In the genomic region with DNA sequence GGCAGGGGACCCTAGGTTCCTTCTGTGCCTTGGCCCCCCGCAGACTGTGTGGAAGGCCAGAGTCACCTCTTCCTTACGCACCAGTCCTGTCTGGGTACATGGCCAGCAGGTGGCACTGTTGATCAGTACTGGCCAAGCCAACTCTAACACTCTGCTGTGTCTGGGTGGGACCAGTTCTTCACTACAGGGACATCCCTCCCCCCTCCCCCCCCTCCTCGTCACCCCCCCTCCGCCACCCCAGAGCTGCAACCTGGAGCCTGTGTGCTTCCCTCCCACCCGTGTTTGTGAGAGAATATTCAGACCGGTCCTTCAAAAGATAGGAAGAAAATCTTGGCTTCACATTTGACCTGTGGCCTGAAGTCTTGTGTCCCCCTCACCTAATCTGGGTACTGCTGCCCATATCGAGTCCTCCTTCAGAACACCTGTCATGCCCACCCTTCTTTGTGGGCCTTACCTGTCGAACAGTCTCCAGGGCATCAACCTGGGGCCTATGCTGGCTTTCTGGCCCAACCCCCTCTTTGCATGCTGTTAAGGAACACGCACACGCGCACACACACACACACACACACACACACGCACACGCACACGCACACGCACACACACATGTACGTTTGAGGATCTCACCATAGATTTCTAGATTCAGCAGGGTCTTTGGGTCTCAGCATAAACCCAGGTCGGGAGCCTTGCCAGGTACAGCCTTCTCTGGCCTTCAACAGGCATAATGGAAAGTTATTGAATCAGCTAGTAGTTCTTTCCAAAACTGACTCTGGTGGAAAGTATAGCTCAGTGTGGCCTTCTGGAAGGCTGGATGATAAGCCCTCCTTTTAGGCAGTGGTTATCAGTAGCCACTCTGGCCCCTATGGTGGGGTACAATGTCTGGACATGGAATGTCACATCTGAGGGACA, we compare ENCODE assay signal across 8 mouse cellular contexts. TPM values are rescaled to one million over a fixed set of nuclear protein-coding genes. Genes with fewer than 3 reads are reported as not detected.
A peak's percentile ranks its signal among the peaks of the same experiment; 100 is the strongest.
DNase-seq lines count a peak whose midpoint lies in the region.

No protein-coding gene starts in this region.

- DNase-seq in adipocyte (ENCODE audit: low spot score) = peak; percentile 89
- peak; percentile 95 for DNase-seq in embryo, embryonic 10 days (ENCODE audit: low spot score)
- DNase-seq in gastrocnemius, postnatal 14 days = peak; percentile 88
- DNase-seq in induced T-regulatory cell, adult 2 months (ENCODE audit: low read depth) = peak; percentile 92
- DNase-seq in left cerebral cortex, adult 8-10 months (ENCODE audit: low spot score in 2 of 2) = peak; percentile 61 to 82
- peak; percentile 91 for DNase-seq in right cerebral cortex, adult 2 months (ENCODE audit: low spot score in 2 of 2)
- DNase-seq in urinary bladder, adult 2 months (ENCODE audit: low spot score) = peak; percentile 84

- H3K4me1 ChIP-seq in megakaryocyte, embryonic 14.5 days = peaks cover 16% of the 10 kb centered on the region

- peaks cover 42% of the 10 kb centered on the region for H3K27me3 ChIP-seq in megakaryocyte, embryonic 14.5 days (replicated peaks)

- H3K9me3 ChIP-seq in megakaryocyte, embryonic 14.5 days = no peaks in the 10 kb centered on the region

- intact Hi-C loops in gastrocnemius, postnatal 14 days (cut with DNase I; ENCODE audit: low total_unique reads) = loop anchor here (2.0 kb wide), 2 partner anchors 46 to 92 kb away; no protein-coding TSS in a partner anchor

- peak overlapping the region; percentile 40 for H3K4me3 ChIP-seq in megakaryocyte, embryonic 14.5 days (replicated peaks)

- H3K36me3 ChIP-seq in megakaryocyte, embryonic 14.5 days (replicated peaks; ENCODE audit: low read length) = peaks cover 40% of the 10 kb centered on the region

RNA-seq across cellular contexts. Expression of a gene that starts 9.6 kb away (rescaled TPM):
- total RNA-seq in gastrocnemius, postnatal 14 days (2021) = 10 to 100 TPM in 1 of 2 experiments, 1 to 10 TPM in 1; 8.9 to 11.4 TPM
- total RNA-seq in left cerebral cortex, adult 8-10 months (2022) = 10 to 100 TPM; 16.4 to 22.3 (median 17.2) TPM
- 18.5 and 51.3 TPM in 2 replicates for polyA plus RNA-seq in megakaryocyte, embryonic 14.5 days (2012; ENCODE audit: insufficient read depth, low replicate concordance)
- 31.0 and 36.2 TPM in 2 replicates for polyA plus RNA-seq in urinary bladder, adult 2 months (2012; rRNA removed)

RNA-seq across cellular contexts. Expression of a gene that starts 9.9 kb away (rescaled TPM):
- 1 to 10 TPM; 4.9 to 5.4 TPM for total RNA-seq in gastrocnemius, postnatal 14 days (2021)
- 10 to 100 TPM; 13.4 to 14.3 (median 14.2) TPM for total RNA-seq in left cerebral cortex, adult 8-10 months (2022)
- 1.6 and 6.8 TPM in 2 replicates for polyA plus RNA-seq in megakaryocyte, embryonic 14.5 days (2012; ENCODE audit: insufficient read depth, low replicate concordance)
- 16.3 TPM in 2 replicates for polyA plus RNA-seq in urinary bladder, adult 2 months (2012; rRNA removed)

RNA-seq across cellular contexts. Expression of a gene that starts 32.9 kb away (rescaled TPM):
- total RNA-seq in gastrocnemius, postnatal 14 days (2021) = 10 to 100 TPM; 13.4 to 26.0 TPM
- total RNA-seq in left cerebral cortex, adult 8-10 months (2022) = 10 to 100 TPM; 36.8 to 55.1 (median 43.8) TPM
- 14.1 and 18.1 TPM in 2 replicates for polyA plus RNA-seq in megakaryocyte, embryonic 14.5 days (2012; ENCODE audit: insufficient read depth, low replicate concordance)
- 11.7 and 12.4 TPM in 2 replicates for polyA plus RNA-seq in urinary bladder, adult 2 months (2012; rRNA removed)

Comparison
In these comparisons a context has a peak if more than half of its experiments do, and no peak if none do; other contexts are left out.
1. Peak in every context shown above with its lines: DNase-seq and H3K4me3 ChIP-seq.